Mouse (Mus musculus) limb, embryonic 11.5 days (tissue): Measurements from ENCODE around the gene Atp5h. TPM values are rescaled to one million over a fixed set of nuclear protein-coding genes. Genes with fewer than 3 reads are reported as not detected.

Experiments
- ATAC-seq: fragments of 200-750 bp; cut with Nextera tagmentation; 2 replicates; pipeline ENCODE4 v1.8.0; 2017; ENCODE audit warnings: low read depth; ENCODE audit not compliant: insufficient number of reproducible peaks, low FRiP score, low TSS enrichment
- DNase-seq: peaks from one replicate; pipeline ENCODE4 v3.0.0-alpha.2; 2015; ENCODE audit warnings: low spot score
- H3K27ac ChIP-seq: fragments of 300-500 bp; sonication (generic); replicated peaks from 2 replicates; pipeline ENCODE4 v1.5.1; 2014; ENCODE audit warnings: low read depth, mild to moderate bottlenecking, low read length
- H3K27me3 ChIP-seq: fragments of 300-500 bp; sonication (generic); 2 replicates; pipeline ENCODE4 v1.6.1; 2014; ENCODE audit warnings: mild to moderate bottlenecking, low read length, mixed read lengths; ENCODE audit not compliant: control insufficient read depth, insufficient read depth
- H3K36me3 ChIP-seq: fragments of 300-500 bp; sonication (generic); 2 replicates; pipeline ENCODE4 v1.6.1; 2014; ENCODE audit warnings: mild to moderate bottlenecking, low read length, moderate library complexity, mixed read lengths; ENCODE audit not compliant: control insufficient read depth, insufficient read depth
- H3K4me1 ChIP-seq: fragments of 300-500 bp; sonication (generic); 2 replicates; pipeline ENCODE4 v1.6.1; 2014; ENCODE audit warnings: low read length, mixed read lengths; ENCODE audit not compliant: control insufficient read depth, insufficient read depth
- H3K4me2 ChIP-seq: fragments of 300-500 bp; sonication (generic); 2 replicates; pipeline ENCODE4 v1.6.1; 2014; ENCODE audit warnings: low read depth, mild to moderate bottlenecking, moderate library complexity; ENCODE audit not compliant: severe bottlenecking
- H3K4me3 ChIP-seq: fragments of 300-500 bp; sonication (generic); 2 replicates; pipeline ENCODE4 v1.5.1; 2014; ENCODE audit warnings: low read depth, low read length
- H3K9ac ChIP-seq: fragments of 300-500 bp; sonication (generic); 2 replicates; pipeline ENCODE4 v1.6.1; 2014; ENCODE audit warnings: mild to moderate bottlenecking, low read length
- H3K9me3 ChIP-seq: fragments of 300-500 bp; sonication (generic); 2 replicates; pipeline ENCODE4 v1.6.1; 2016; ENCODE audit warnings: low read length; ENCODE audit not compliant: control insufficient read depth
- WGBS: fragments of 180-500 bp; shearing (Covaris S2); extraction: QIAGEN DNeasy Blood & Tissue Kit; methylation state at CpG from one replicate; pipeline ENCODE4 v1.1.7; 2014; 5-methylcytosine and 5-hydroxymethylcytosine counted together
- polyA plus RNA-seq: library from polyadenylated mRNA; unstranded; fragments of >200 nt; fragmentation: Nextera tagmentation; extraction: Ambion mirVana; gene quantifications from 2 replicates; pipeline ENCODE4 v1.2.1, GENCODE M21; 2014

Atp5h gene
- polyA plus RNA-seq, 1 experiment from 2014 or later = 943 TPM

DNA sequence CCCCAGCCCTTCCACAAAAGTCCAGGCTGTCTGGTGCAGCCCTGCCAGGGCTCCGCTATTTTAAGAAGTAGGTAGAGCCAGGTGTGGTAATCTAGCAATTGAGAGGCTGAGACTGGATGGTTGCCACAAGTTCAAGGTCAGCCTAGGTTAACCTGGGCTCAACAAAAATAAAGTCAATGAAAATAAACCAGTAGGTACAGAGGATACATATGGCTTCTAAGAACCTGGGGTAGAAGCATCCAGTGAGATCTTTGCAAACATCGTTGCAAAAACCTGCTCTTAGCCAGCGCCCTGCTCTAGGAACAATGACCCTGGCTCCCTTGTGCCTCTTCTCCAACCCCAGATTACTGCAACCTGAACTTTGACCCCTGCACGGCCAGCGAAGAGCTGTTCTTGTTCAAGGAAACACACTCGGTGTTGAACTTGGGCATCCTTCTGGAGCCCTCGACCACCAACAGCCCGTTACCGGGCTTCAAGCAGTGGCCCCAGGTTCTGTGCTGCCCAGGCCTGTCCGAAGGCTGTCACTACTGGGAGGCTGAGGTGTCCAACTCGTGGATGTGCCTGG, 27.6 kb upstream of the Atp5h start:
- no peak overlapping the region for H3K27ac ChIP-seq

GRCm38 (mm10) chr11:115446906-115447305, 27.1 kb upstream of the Atp5h start:
- no peak overlapping the region for H3K9ac ChIP-seq
- no peak for DNase-seq
- no peak overlapping the region for H3K4me2 ChIP-seq
- no peak for ATAC-seq
- no peaks in the 10 kb centered on the region for H3K27me3 ChIP-seq
- 75% methylated on average over 3 of the region's 3 CpGs for WGBS
- no peak overlapping the region for H3K27ac ChIP-seq
- 0 out of 2 replicates have a peak, but pooled peaks cover 2% of the 10 kb centered on the region for H3K4me1 ChIP-seq
- H3K9me3 ChIP-seq = no peaks in the 10 kb centered on the region
- H3K36me3 ChIP-seq = no peaks in the 10 kb centered on the region
- no peak overlapping the region for H3K4me3 ChIP-seq

More for the DNA sequence above, 27.6 kb upstream of the Atp5h start:
- H3K4me3 ChIP-seq = no peak overlapping the region
- no peaks in the 10 kb centered on the region for H3K36me3 ChIP-seq
- H3K9me3 ChIP-seq = no peaks in the 10 kb centered on the region
- WGBS = 88% methylated on average over 11 of the region's 11 CpGs
- no peaks in the 10 kb centered on the region for H3K27me3 ChIP-seq
- no peak overlapping the region for H3K4me2 ChIP-seq
- no peak for ATAC-seq
- DNase-seq = no peak
- no peak overlapping the region for H3K9ac ChIP-seq
- 0 out of 2 replicates have a peak, but pooled peaks cover 2% of the 10 kb centered on the region for H3K4me1 ChIP-seq

DNA sequence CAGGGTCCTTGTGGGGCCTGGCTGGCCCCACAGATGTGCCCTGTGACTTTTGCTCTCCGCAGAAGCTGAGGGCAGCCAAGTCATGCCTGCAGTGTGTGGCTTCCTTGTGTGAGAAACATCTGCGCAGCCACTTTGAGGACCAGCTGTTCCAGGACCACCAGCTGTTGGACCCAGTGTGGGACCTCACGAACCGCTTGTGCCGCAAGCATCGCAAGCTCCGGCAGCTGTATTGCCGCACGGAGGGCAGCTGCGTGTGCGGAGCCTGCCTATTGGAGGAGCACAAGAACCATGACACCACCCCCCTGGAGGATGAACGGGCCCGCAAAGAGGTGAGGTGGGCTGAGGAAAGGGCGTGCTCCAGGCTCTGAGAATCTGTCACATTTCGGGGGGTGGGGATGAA, 21.7 kb upstream of the Atp5h start:
- Histone ChIP-seq H3K36me3 (no peaks in the 10 kb centered on the region), H3K4me2 (0 out of 2 replicates have a peak overlapping the region, but pooled peaks have one; percentile 10), H3K27ac (no peak overlapping the region), H3K9me3 (no peaks in the 10 kb centered on the region), H3K4me3 (no peak overlapping the region), H3K27me3 (no peaks in the 10 kb centered on the region), H3K4me1 (peaks cover under 1% of the 10 kb centered on the region), H3K9ac (no peak overlapping the region)
- DNase-seq (peak; percentile 37), ATAC-seq (no peak)
- WGBS = 39% methylated on average over 15 of the region's 15 CpGs

GRCm38 (mm10) chr11:115439906-115440595, 20.3 kb upstream of the Atp5h start, which contains the start of gene Trim80:
Gene Trim80 (plus strand): TSS chr11:115440545.
- Histone ChIP-seq H3K36me3 (no peaks in the 10 kb centered on the region), H3K27ac (no peak within 1 kb of the TSS), H3K27me3 (no peaks in the 10 kb centered on the region), H3K4me1 (peaks cover 8% of the 10 kb centered on the region), H3K9me3 (no peaks in the 10 kb centered on the region), H3K9ac (no peak within 1 kb of the TSS), H3K4me2 (0 out of 2 replicates have a peak within 1 kb of the TSS, but pooled peaks have one; percentile 10), H3K4me3 (no peak within 1 kb of the TSS)
- ATAC-seq = no peak
- WGBS = 96% methylated on average over 9 of the region's 9 CpGs
- no peak for DNase-seq

DNA sequence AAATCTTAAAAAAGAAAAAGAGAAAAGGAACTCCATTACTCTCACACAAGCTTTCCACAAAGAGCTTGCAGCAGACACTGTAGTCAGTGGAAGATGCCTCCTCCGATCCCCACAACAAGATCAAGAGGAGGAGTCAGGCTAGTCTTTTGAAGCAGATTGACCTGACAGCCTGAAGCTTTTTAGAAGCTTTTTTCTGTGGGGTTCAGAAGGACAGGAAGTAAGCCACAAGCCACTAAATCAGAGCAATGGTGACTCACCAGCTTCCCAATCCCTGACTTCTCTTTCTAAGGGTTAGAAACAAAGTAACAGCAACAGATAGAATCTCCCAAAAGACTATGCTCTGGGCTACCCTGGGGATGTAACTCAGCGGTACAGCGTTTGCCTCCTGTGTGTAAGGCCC, 19.6 kb upstream of the Atp5h start:
- Histone ChIP-seq H3K4me2 (no peak overlapping the region), H3K9ac (no peak overlapping the region), H3K27me3 (no peaks in the 10 kb centered on the region), H3K4me1 (peaks cover 8% of the 10 kb centered on the region), H3K4me3 (no peak overlapping the region), H3K27ac (no peak overlapping the region), H3K36me3 (no peaks in the 10 kb centered on the region), H3K9me3 (no peaks in the 10 kb centered on the region)
- ATAC-seq = no peak
- DNase-seq = no peak
- WGBS = 85% methylated on average over 3 of the region's 3 CpGs

GRCm38 (mm10) chr11:115437571-115438122, 17.9 kb upstream of the Atp5h start:
- ATAC-seq = no peak
- Histone ChIP-seq H3K9ac (no peak overlapping the region), H3K36me3 (no peaks in the 10 kb centered on the region; the same call in 1 of the 2 replicates), H3K4me2 (no peak overlapping the region), H3K4me1 (peaks cover 8% of the 10 kb centered on the region), H3K27me3 (no peaks in the 10 kb centered on the region), H3K9me3 (no peaks in the 10 kb centered on the region), H3K4me3 (no peak overlapping the region), H3K27ac (no peak overlapping the region)
- 79% methylated on average over 5 of the region's 5 CpGs for WGBS
- no peak for DNase-seq

DNA sequence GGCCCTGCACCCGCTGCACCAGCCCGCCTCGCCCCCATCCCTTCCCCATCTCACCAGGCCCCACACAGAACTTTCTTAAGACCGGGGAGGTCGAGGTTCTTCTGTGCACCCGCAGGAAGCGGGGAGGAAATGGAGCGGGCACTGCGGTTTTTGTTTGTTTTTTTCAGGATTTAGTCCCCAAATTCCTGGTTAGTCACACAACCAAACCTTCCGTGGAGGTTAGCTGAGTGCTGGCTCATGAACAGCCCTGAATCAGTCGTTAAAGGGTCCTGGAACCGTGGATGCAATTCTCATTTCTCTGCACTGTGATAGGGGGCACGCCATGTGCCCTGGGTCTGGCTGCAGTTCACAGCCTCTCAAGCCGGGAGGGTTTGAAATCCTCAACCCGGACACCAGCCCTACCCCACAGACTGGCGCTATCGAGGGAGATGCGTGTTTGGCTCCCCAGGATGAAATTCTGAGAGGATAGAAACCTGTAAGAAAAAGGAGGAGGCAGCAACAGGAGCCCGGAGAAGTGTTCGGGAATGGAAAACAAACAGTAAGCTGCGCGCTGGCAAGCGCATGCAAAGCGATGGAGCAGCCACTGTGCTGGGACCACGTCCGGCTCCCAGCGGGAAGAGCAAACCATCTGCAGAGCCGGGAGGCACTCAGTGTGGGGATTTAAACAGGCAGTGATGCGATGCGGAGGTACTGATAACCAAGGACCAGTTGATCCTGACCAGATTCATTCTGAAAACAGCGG, 16.0 kb upstream of the Atp5h start:
- peak overlapping the region; percentile 57 for H3K9ac ChIP-seq
- 5% methylated on average over 31 of the region's 31 CpGs for WGBS
- peak; percentile 72 for DNase-seq
- peaks cover 8% of the 10 kb centered on the region for H3K4me1 ChIP-seq
- H3K36me3 ChIP-seq = peaks cover 5% of the 10 kb centered on the region
- H3K9me3 ChIP-seq = no peaks in the 10 kb centered on the region
- H3K27me3 ChIP-seq = no peaks in the 10 kb centered on the region
- peak overlapping the region; percentile 24 for H3K4me3 ChIP-seq
- H3K27ac ChIP-seq = no peak overlapping the region
- peak overlapping the region; percentile 45 for H3K4me2 ChIP-seq
- no peak for ATAC-seq

DNA sequence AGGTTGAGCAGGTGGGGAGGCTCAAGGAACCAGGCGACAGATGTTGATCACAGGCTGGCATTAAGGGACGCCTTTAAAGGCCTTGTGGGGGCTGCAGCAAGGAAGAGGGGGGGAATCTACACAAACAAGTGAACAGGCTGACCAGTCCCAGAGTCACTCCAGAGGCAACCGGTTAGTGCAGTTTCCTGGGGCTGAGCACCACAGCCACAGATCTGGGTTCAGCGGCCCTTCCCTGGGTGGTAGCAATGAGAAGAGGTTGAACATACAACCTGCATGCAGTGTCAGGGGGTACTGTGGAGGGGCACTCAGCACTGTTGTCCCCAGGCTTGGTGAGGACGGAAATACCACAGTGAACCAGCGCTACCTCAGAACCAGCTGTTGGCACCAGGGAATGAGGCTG, 13.6 kb upstream of the Atp5h start:
- no peak overlapping the region for H3K4me2 ChIP-seq
- no peaks in the 10 kb centered on the region for H3K9me3 ChIP-seq
- peaks cover 19% of the 10 kb centered on the region for H3K36me3 ChIP-seq
- no peak overlapping the region for H3K4me3 ChIP-seq
- DNase-seq = no peak
- 81% methylated on average over 6 of the region's 6 CpGs for WGBS
- H3K27me3 ChIP-seq = no peaks in the 10 kb centered on the region
- ATAC-seq = no peak
- no peak overlapping the region for H3K27ac ChIP-seq
- peaks cover 8% of the 10 kb centered on the region for H3K4me1 ChIP-seq
- H3K9ac ChIP-seq = no peak overlapping the region
